Comparison of ENCODE assay signal across 7 mouse cellular contexts in the genomic region with DNA sequence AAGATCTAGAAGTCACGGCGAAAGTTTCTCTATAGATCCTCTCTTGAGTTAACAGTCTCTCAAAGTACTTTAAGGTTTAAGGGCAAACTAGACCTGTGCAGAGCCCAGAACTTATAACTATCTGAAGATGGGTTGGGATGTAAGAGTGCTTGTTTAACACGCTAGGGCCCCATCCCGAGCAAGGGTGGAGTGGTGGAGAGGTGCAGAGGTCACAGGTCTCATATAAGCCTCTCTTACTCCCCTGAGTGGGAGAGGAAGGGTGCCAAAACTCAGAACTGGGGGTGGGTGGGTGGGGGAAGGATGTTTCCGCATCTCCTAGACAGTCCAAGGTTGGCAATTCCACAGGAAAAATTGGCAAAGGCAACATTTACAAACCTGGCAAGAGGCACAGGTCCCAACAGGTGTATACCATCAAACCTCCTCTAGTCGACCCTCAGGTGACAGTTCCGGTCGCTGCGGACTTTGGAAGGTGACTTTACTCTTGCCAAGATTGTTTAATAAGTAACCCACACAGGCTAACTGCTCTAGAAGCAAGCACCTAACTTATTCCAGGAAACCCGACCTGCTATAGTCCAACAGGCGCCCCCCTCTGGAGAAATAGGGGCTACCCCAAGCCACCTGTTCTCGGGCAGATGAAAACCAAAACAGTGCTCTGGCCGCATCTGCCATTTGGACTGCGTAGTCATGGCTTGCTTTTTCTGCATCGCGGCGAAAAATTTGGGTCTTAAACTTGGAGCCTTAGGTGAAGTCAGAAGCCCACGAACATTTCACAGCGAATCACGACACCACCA. TPM values are rescaled to one million over a fixed set of nuclear protein-coding genes. Genes with fewer than 3 reads are reported as not detected.
A peak's percentile ranks its signal among the peaks of the same experiment; 100 is the strongest.
DNase-seq lines count a peak whose midpoint lies in the region; ATAC-seq and TF ChIP-seq lines count a peak whose summit lies in the region.

No protein-coding gene starts in this region.

- H3K4me2 ChIP-seq in heart, embryonic 12.5 days: peak overlapping the region; percentile 95

- H3K27me3 ChIP-seq in heart, embryonic 12.5 days (replicated peaks): peaks cover 5% of the 10 kb centered on the region; the same call in 1 of the 2 replicates
- H3K27me3 ChIP-seq in spleen, adult 2 months (ENCODE audit: control insufficient read depth, insufficient read depth, low read length): no peaks in the 10 kb centered on the region

- TF ChIP-seq CTCF in spleen, adult 2 months (IDR thresholded peaks at IDR 0.05; ENCODE audit: extremely low read depth, insufficient read depth, insufficient read length, insufficient replicate concordance): no peak; the same call in 1 of the 2 replicates

- H3K4me3 ChIP-seq in heart, embryonic 12.5 days: peak overlapping the region; percentile 74
- H3K4me3 ChIP-seq in spleen, adult 2 months (ENCODE audit: extremely low read depth, insufficient read depth, insufficient read length): peak overlapping the region; percentile 88

- DNase-seq in Muller cell, postnatal 12 days (ENCODE audit: inconsistent ontology term): peak; percentile 35
- DNase-seq in adrenal gland, postnatal 36 days: peak; percentile 72 to 83
- peak; percentile 85 for DNase-seq in kidney, postnatal 10 days
- peak; percentile 69 to 72 for DNase-seq in lung, postnatal 4 days
- peak in 1 of 2 experiments; percentile 63 for DNase-seq in spleen, adult 2 months (ENCODE audit: low read depth in 1 of 2, low spot score in 2 of 2)

- WGBS in heart, embryonic 12.5 days: 27% methylated on average over 20 of the region's 20 CpGs
- WGBS in spleen, adult 2 months: 29% methylated on average over 20 of the region's 20 CpGs

- H3K4me1 ChIP-seq in heart, embryonic 12.5 days (replicated peaks): no peaks in the 10 kb centered on the region
- no peaks in the 10 kb centered on the region for H3K4me1 ChIP-seq in spleen, adult 2 months (ENCODE audit: control insufficient read depth, insufficient read depth, insufficient read length)

- peak overlapping the region; percentile 74; the same call in 1 of the 2 replicates for H3K9ac ChIP-seq in heart, embryonic 12.5 days

- no peaks in the 10 kb centered on the region for H3K9me3 ChIP-seq in heart, embryonic 12.5 days (replicated peaks)

- no peak for ATAC-seq in heart, embryonic 12.5 days (ENCODE audit: insufficient number of reproducible peaks, low FRiP score)
- ATAC-seq in monocyte, adult 5-6 weeks (replicated peaks; ENCODE audit: insufficient number of reproducible peaks, low FRiP score, low TSS enrichment, poor library complexity, severe bottlenecking): no peak

- no peaks in the 10 kb centered on the region for H3K36me3 ChIP-seq in heart, embryonic 12.5 days
- H3K36me3 ChIP-seq in spleen, adult 2 months (ENCODE audit: control insufficient read depth, insufficient read depth, low read length): no peaks in the 10 kb centered on the region

- no peak overlapping the region for H3K27ac ChIP-seq in heart, embryonic 12.5 days (ENCODE audit: poor library complexity, severe bottlenecking)
- peak overlapping the region; percentile 64 for H3K27ac ChIP-seq in spleen, adult 2 months (ENCODE audit: insufficient read depth, low read length)

- TF ChIP-seq POLR2A in spleen, adult 2 months (IDR thresholded peaks at IDR 0.05; ENCODE audit: low read depth, low read length): no peak

RNA-seq across cellular contexts. Expression of gene Mob3b, which starts 2.0 kb away (rescaled TPM):
- total RNA-seq in adrenal gland, postnatal 36 days (2021): 10 to 100 TPM; 28.9 to 31.8 TPM
- polyA plus RNA-seq in heart, embryonic 12.5 days (2016; fragmentation: Nextera tagmentation; extraction: Ambion mirVana): 3.5 and 3.6 TPM in 2 replicates
- 2.3 and 2.8 TPM in 2 replicates for polyA plus RNA-seq in spleen, adult 2 months (2012; rRNA removed)
- 9.4 to 22.8 TPM (median 14.8 TPM) in 3 replicates for total RNA-seq in monocyte, adult 5-6 weeks (2017)

RNA-seq across cellular contexts. Expression of gene Ifnk, which starts 3.5 kb away (rescaled TPM):
- not detected for total RNA-seq in adrenal gland, postnatal 36 days (2021)
- not detected in 2 replicates for polyA plus RNA-seq in heart, embryonic 12.5 days (2016; fragmentation: Nextera tagmentation; extraction: Ambion mirVana)
- not detected in 2 replicates for polyA plus RNA-seq in spleen, adult 2 months (2012; rRNA removed)
- 2.0 TPM in 1 of 3 replicates, not detected in the others for total RNA-seq in monocyte, adult 5-6 weeks (2017)
